Mouse (Mus musculus): ENCODE measurements around the gene Alk.

The Alk gene

DNA sequence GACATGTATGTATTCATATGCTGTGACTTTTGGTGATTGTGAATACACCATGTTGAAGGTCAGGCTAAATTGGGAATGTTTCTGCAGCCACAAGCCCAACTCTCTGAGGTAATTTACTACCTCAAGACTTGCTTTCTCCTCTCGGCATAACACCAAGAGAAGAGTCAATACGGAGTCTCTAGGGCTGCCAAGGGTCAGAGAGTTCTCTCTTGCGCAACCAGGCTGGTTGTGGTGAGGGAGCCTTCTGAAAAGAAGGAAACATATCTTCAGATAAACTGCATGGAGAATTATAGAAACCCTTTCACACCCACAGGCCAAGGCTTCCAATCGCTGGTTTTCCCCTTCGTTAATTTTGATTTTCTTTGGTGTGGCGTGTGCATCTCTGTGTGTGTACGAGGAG is 649.4 kb downstream of the Alk start:
- no peak for DNase-seq

GRCm38 (mm10) chr17:71954217-71954844 is 650.1 kb downstream of the Alk start:
- DNase-seq: no peak

DNA sequence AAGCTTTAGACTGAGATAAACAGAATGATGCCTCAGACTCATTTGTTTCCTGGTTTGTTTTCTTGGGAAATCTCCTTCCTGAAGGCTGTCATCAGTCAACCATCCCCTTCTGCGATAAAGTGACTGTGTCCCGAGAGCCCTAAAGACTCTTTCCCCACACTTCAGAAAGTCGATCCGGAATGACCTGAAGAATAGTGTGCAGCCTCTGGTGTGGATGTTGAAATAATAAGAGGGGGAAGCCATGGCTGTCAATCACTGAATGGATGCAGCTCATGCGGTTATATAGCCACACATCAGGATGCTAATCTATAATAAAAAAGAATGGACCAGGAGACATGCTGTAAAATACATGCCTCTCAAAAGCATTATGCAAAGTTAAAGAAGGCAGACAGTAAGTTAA is 653.5 kb downstream of the Alk start:
- DNase-seq: no peak

- no peak for DNase-seq
These were observed 655.7 kb downstream of the Alk start for GRCm38 (mm10) chr17:71948687-71949086.

DNA sequence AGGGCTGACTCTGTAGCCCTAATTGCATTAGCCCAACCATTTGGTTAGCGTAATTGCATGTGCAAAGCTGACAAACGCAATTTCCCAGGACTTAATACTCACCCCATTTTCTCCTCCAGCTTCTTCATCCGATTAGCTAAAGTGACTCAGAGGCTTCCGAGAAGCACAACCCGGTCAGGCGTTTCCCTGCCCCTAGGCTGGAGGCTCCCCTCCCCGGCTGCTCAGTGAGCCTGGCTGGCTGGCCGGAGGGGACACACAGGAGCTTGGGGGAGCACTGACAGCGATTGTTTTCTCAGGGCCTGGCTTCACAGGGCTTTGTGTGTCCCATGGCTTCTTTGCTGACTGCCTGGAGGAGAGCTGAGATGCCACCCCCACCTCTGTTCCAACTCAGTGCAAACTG is 657.0 kb downstream of the Alk start:
- no peak for DNase-seq

GRCm38 (mm10) chr17:71944020-71944419 is 660.4 kb downstream of the Alk start:
- DNase-seq: no peak

DNA sequence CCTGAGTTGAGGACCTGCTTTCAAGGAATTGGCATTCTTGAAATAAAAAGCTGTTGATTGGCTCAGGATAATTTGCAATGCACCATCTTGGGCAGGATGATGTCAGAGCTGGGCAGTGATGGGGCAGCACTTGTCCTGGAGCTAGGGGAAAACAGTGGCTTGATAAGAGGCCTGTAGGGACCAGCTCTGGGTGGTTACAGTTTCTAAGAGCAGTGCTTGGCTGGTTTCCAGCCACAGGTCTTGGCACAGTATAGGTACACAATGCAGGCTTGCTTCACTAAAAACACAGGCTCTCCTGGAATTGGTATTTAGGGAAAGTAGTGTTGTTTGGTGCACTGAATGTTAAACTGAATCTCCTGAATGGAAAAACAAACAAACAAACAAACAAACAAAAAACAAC is 662.4 kb downstream of the Alk start:
- DNase-seq: peak; percentile 42

- no peak for DNase-seq
These were observed 663.0 kb downstream of the Alk start for GRCm38 (mm10) chr17:71941436-71941835.

- DNase-seq: peak; percentile 23
These were observed 667.7 kb downstream of the Alk start for GRCm38 (mm10) chr17:71936681-71937080.

- DNase-seq: peak; percentile 44
These were observed 668.6 kb downstream of the Alk start for GRCm38 (mm10) chr17:71935837-71936236.

GRCm38 (mm10) chr17:71935336-71935735 is 669.1 kb downstream of the Alk start:
- DNase-seq: peak; percentile 56

GRCm38 (mm10) chr17:71914941-71915340 is 689.5 kb downstream of the Alk start:
- no peak for DNase-seq

GRCm38 (mm10) chr17:71914541-71914940 is 689.9 kb downstream of the Alk start:
- no peak for DNase-seq

- no peak for DNase-seq
These were observed 691.2 kb downstream of the Alk start for GRCm38 (mm10) chr17:71913188-71913587.

DNA sequence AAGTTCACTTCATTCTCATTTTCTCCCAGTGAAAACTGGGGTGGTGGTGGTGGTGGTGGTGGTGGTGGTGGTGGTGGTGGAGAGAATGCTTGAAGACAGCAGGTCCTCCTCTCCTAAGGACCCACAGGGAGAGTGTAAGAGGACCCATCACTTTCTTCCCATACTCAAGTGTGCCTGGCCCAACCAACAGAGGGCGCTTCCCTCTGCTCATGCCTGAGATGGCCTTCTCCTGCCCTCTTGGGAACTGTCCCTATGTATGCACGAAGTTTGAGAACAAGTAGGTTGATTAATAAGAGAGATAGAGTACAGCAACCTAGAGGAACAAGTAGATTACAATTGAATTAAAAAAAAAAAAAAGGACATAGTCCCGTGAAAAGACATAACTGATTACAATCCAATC is 695.3 kb downstream of the Alk start:
- peak; percentile 18 for DNase-seq

- no peak for DNase-seq
These were observed 723.1 kb downstream of the Alk start for GRCm38 (mm10) chr17:71881369-71881768.

DNA sequence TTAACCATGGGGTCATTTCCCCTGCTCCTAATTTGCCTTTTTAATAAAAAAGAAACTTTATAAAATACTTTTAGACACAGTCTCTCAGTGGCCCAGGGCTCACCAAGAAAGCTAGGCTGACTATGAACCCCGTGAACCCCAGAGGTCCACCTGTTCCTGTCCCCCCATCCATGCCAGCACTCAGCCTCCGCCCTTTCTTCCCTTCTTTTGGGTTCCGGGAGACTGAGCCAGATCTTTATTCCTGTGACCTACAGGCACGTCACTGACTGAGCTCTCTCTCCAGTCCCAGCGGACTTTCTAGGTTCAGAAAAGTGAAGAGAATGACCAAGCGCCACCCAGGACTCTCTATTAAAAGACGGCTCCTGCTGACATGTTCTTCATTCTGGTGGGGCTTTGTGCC is 728.9 kb downstream of the Alk start:
- DNase-seq: no peak

GRCm38 (mm10) chr17:71874795-71875194 is 729.6 kb downstream of the Alk start:
- DNase-seq: no peak

GRCm38 (mm10) chr17:71874077-71874476 is 730.4 kb downstream of the Alk start:
- peak; percentile 66 for DNase-seq

- DNase-seq: peak; percentile 44
These were observed 731.5 kb downstream of the Alk start for GRCm38 (mm10) chr17:71872976-71873375.

GRCm38 (mm10) chr17:71871981-71872380 is 732.4 kb downstream of the Alk start:
- DNase-seq: no peak

DNA sequence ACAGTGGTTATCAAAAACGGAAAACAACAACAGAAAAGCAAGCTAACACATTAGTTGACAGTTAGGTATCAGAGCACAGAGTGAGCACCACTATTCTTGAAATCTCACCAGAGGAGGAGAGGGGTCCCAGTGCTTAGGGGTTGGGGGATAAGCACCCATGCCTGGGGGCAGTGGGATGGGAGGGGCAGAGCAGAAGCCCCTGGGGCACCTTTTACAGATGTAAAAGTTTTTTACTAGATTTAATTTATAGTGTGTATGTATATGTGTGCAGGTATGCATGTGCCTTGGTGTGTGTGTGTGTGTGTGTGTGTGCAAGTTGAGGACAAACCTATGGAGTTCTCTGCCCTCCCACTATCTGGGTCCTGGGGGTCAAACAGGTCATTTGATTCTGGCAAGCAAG is 733.8 kb downstream of the Alk start:
- no peak for DNase-seq

DNA sequence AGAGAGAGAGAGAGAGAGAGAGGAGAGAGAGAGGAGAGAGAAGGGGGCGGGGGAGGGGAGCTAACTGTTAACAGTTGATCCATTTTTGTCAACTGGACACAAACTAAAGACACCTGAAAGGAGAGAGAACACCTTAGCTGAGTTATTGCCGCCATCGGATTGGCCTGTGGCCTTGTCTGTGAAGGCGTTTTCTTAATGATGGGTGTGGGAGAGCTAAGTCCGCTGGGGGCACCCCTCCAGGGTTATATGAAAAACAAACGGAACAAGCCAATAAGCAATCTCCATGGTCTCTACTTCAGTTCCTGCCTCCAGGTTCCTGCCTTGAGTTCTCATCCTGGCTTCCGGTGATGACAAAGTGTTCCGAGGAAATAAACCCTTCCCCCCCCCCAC is 734.2 kb downstream of the Alk start:
- no peak for DNase-seq

- DNase-seq: no peak
These were observed 734.8 kb downstream of the Alk start for GRCm38 (mm10) chr17:71869372-71870231.

GRCm38 (mm10) chr17:71868828-71869227 is 735.6 kb downstream of the Alk start:
- no peak for DNase-seq
